Mouse (Mus musculus): ENCODE measurements at regions not wholly inside any gene's neighbourhood (a gene's known extent, or its start where the extent isn't known, plus 50 kb on each side); places are given as distances from the start of the nearest gene placed in this dataset.
"Not testable (repeated sequence)": the region's sequence is repeated elsewhere in the genome, so short reads cannot be mapped to it uniquely, and the experiment has no call there.

DNA sequence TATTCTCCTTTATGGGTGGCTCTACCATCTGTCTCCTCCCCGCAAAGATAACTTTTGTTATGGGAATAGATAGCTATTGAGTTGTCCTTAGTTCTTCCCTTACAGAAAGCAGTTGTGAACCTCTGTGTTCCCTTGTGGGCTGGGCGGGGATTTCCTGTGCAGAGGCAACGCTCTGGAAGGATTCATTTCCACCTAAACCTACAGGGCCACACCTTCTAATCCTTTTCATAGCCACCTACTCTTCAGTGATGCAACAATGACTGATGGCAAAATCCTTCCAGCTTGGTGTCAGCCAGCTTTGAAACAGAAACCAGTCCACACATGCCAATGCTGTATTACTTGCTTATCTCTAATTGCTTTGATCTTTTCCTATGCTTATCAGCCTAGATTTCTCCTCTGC, 176.6 kb upstream of the Thpo start:
- TF ChIP-seq ZC3H11A (IDR thresholded peaks at IDR 0.05; ENCODE audit: borderline replicate concordance, low read depth, low read length); HCFC1 (IDR thresholded peaks at IDR 0.05; ENCODE audit: borderline replicate concordance, insufficient read depth, low read length); CHD2 (IDR thresholded peaks at IDR 0.05; ENCODE audit: low read depth, low read length): not testable (repeated sequence)
